Comparison of ENCODE assay signal across 12 mouse cellular contexts in the genomic region with DNA sequence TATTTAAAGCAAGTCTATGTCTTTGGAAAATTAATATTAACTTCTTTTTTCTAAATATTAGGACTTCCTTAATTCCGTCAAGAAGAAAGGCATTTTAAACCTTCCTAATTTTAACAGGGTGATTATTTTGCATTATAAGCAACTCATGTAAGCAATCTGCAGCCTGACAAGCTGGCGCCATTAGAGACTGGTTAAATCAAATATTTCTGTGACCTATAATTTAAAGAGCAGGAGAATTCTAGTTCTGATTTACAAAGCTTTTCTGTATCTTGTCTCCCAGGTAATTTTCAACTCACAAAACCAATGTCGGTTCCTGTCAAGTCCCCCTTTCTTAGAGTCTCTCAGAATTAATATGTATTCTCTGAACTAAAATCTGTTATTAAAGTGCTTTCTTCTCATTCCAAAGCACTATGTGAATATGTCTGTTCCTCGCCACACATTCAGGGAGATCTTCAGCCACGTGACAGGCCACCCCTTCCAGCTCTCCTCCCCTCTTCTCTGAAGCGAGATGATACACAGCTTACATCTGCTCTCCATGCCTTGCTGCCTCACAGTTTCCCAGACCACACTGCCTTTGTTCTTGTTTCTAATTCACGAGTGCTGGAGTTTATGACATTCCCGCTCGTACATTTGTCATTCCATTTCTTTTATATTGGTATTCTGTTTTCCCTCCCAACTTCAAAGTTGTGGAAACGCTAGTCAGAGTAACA.
DNase-seq lines count a peak whose midpoint lies in the region; ATAC-seq and TF ChIP-seq lines count a peak whose summit lies in the region.
"Had no signal": no experiment of that assay in that cellular context is flagged by ENCODE, and none has a peak within 500 bp of the region (broad histone marks: within the 10 kb centered on the region; RNA-seq: fewer than 3 reads in every experiment).

No protein-coding gene starts in this region.

- peak; percentile 65; the same call in 1 of the 2 replicates for ATAC-seq in lung, embryonic 14.5 days (ENCODE audit: insufficient read depth)
- peak; percentile 95 for ATAC-seq in forebrain, embryonic 13.5 days
- ATAC-seq in limb, embryonic 13.5 days (ENCODE audit: low FRiP score, low read depth): 0 out of 2 replicates have a peak, but pooled peaks have one; percentile 36
- ATAC-seq: intestine, postnatal 0 days had no signal

- H3K4me1 ChIP-seq in lung, embryonic 14.5 days (ENCODE audit: insufficient read depth): no peaks in the 10 kb centered on the region
- peaks cover 5% of the 10 kb centered on the region; the same call in 1 of the 2 replicates for H3K4me1 ChIP-seq in forebrain, embryonic 13.5 days
- H3K4me1 ChIP-seq in limb, embryonic 13.5 days: no peaks in the 10 kb centered on the region
- H3K4me1 ChIP-seq: heart, embryonic 10.5 days; liver, embryonic 15.5 days; megakaryocyte, embryonic 14.5 days had no signal

- no peak overlapping the region for H3K4me3 ChIP-seq in lung, embryonic 14.5 days (ENCODE audit: low read depth, low read length)
- no peak overlapping the region for H3K4me3 ChIP-seq in forebrain, embryonic 13.5 days
- no peak overlapping the region for H3K4me3 ChIP-seq in limb, embryonic 13.5 days
- H3K4me3 ChIP-seq: heart, embryonic 10.5 days; liver, embryonic 15.5 days; megakaryocyte, embryonic 14.5 days had no signal

- DNase-seq in lung, embryonic 14.5 days: peak; percentile 33
- no peak for DNase-seq in lung, postnatal 10 days
- peak; percentile 61 for DNase-seq in retina, embryonic 14.5 days (ENCODE audit: low spot score)
- no peak for DNase-seq in kidney, adult 9 months
- DNase-seq in urinary bladder, postnatal 25 days (ENCODE audit: low spot score): no peak
- DNase-seq in adrenal gland, adult 2 months: no peak

- no peaks in the 10 kb centered on the region for H3K9me3 ChIP-seq in lung, embryonic 14.5 days (ENCODE audit: low read depth, low read length)
- no peaks in the 10 kb centered on the region for H3K9me3 ChIP-seq in forebrain, embryonic 13.5 days (replicated peaks)
- no peaks in the 10 kb centered on the region for H3K9me3 ChIP-seq in limb, embryonic 13.5 days
- H3K9me3 ChIP-seq: heart, embryonic 10.5 days; liver, embryonic 15.5 days; megakaryocyte, embryonic 14.5 days had no signal

- H3K27me3 ChIP-seq in lung, embryonic 14.5 days (ENCODE audit: insufficient read depth, low read length): no peaks in the 10 kb centered on the region
- H3K27me3 ChIP-seq in forebrain, embryonic 13.5 days: no peaks in the 10 kb centered on the region
- no peaks in the 10 kb centered on the region for H3K27me3 ChIP-seq in limb, embryonic 13.5 days
- H3K27me3 ChIP-seq: liver, embryonic 15.5 days; megakaryocyte, embryonic 14.5 days had no signal

- WGBS in lung, embryonic 14.5 days: 39% methylated on average over 10 of the region's 10 CpGs
- WGBS in forebrain, embryonic 13.5 days: 49% methylated on average over 10 of the region's 10 CpGs
- 34% methylated on average over 10 of the region's 10 CpGs for WGBS in limb, embryonic 13.5 days

- no peak overlapping the region for H3K27ac ChIP-seq in lung, embryonic 14.5 days (ENCODE audit: low read depth)
- H3K27ac ChIP-seq in forebrain, embryonic 13.5 days: no peak overlapping the region
- H3K27ac ChIP-seq in limb, embryonic 13.5 days: no peak overlapping the region
- H3K27ac ChIP-seq: heart, embryonic 10.5 days; liver, embryonic 15.5 days had no signal

- no peaks in the 10 kb centered on the region for H3K36me3 ChIP-seq in lung, embryonic 14.5 days (ENCODE audit: insufficient read depth)
- H3K36me3 ChIP-seq in forebrain, embryonic 13.5 days (ENCODE audit: poor library complexity, severe bottlenecking): no peaks in the 10 kb centered on the region
- H3K36me3 ChIP-seq in limb, embryonic 13.5 days: no peaks in the 10 kb centered on the region
- H3K36me3 ChIP-seq: heart, embryonic 10.5 days; liver, embryonic 15.5 days had no signal

- H3K4me2 ChIP-seq in lung, embryonic 14.5 days: no peak overlapping the region
- H3K4me2 ChIP-seq in forebrain, embryonic 13.5 days: no peak overlapping the region
- no peak overlapping the region for H3K4me2 ChIP-seq in limb, embryonic 13.5 days (replicated peaks)
- H3K4me2 ChIP-seq: liver, embryonic 15.5 days had no signal

- H3K9ac ChIP-seq in lung, embryonic 14.5 days: no peak overlapping the region
- no peak overlapping the region for H3K9ac ChIP-seq in forebrain, embryonic 13.5 days
- H3K9ac ChIP-seq in limb, embryonic 13.5 days: no peak overlapping the region
- H3K9ac ChIP-seq: liver, embryonic 15.5 days had no signal

- TF ChIP-seq CTCF in lung, embryonic 14.5 days (IDR thresholded peaks at IDR 0.05; ENCODE audit: low read depth): no peak

Comparison
In these comparisons a context has a peak if more than half of its experiments do, and no peak if none do; other contexts are left out.
1. DNase-seq: peak in lung, embryonic 14.5 days (single experiment) and retina, embryonic 14.5 days (single experiment); none in lung, postnatal 10 days (single experiment), kidney, adult 9 months (single experiment), urinary bladder, postnatal 25 days (single experiment) and adrenal gland, adult 2 months (single experiment).
2. ATAC-seq: peak in every context shown above with its lines; median percentile 95 in forebrain, embryonic 13.5 days; 65 in lung, embryonic 14.5 days; 36 in limb, embryonic 13.5 days.